Mouse (Mus musculus) left cerebral cortex, postnatal 10 days (tissue): ENCODE results near the gene Bend6. TPM values are rescaled to one million over a fixed set of nuclear protein-coding genes. Genes with fewer than 3 reads are reported as not detected.

Experiments
- DNase-seq, 2 experiments: peaks; one replicate each; pipeline ENCODE4 v3.0.0; 2021 to 2022; ENCODE audit warnings: low spot score in 2 of 2, mixed read lengths in 1 of 2; ENCODE audit errors: extremely low spot score in 1 of 2
- intact Hi-C: fragments of 180-260 bp; cut with DNase I; formaldehyde crosslinking; loops from one replicate; pipeline ENCODE4 v1.15.1; 2025
- total RNA-seq, 2 experiments: library from RNA; stranded (reverse); gene quantifications; 2 replicates each; pipeline ENCODE4 v1.2.3; 2021

Gene Bend6
- total RNA-seq = 100 to 1,000 TPM; 178 to 184 TPM

DNA sequence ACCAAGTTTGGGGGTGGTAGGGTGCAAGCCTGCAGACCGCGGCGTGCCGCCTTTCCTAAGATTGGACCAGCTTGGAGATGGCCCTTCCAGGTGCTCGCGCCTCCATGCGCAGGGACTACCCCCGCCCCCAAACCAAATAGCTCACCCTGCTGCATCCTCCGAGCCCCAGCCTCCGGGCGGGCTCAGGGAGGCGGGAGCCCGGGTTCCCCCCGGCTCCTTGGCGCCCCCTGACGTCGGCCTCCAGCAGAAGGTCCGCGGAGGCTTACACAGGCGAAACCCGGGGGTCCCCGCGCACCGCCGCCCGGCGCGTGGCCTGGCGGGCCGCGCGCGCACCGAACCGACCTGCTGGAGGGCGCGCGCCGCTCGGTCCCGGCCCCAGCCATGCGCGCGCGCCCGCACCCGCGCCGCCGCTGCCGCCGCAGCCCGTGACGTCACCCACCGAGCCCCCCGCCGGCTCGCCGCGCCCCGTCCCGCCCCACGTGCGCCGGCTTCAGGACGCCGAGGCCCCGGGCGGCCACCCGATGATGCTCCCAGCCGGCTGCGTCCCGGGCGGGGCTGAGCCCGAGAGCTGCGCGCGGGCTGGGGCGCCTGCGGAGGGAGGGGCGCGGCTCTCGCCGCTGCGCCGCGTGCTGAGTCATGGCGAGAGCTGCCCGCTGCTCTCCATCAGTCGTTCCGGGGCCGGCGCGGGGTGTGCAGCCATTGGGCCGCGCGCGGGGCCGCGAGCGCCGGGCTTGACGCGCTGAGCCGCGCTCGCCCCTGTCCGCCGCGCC lies at the start of gene Bend6:
Bend6 (minus strand) TSS at position 396 of the 770 bp plus-strand sequence.
- intact Hi-C loops = loop anchor here (5.0 kb wide), 1 partner anchor 55 kb away; no protein-coding TSS in a partner anchor
- DNase-seq = peak; percentile 55 to 87

DNA sequence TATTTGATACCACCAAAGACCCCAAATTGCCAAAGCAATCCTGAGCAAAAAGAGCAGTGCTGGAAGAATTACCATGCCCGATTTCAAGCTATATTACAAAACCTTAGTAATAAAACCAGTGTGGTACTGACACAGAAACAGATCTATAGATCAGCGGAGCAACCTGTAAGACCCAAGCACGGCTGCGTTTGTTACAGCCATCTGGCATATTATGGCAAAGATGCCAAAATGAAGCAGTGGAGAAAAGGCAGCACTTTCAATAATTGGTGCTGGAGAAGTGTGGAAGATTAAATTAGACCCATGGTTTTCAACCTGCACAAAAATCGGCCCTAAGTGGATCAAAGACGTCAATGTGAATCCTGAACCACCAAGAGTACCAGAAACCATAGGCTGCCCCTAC lies 48.0 kb upstream of the Bend6 start:
- no peak for DNase-seq
- intact Hi-C loops = no loop called here

DNA sequence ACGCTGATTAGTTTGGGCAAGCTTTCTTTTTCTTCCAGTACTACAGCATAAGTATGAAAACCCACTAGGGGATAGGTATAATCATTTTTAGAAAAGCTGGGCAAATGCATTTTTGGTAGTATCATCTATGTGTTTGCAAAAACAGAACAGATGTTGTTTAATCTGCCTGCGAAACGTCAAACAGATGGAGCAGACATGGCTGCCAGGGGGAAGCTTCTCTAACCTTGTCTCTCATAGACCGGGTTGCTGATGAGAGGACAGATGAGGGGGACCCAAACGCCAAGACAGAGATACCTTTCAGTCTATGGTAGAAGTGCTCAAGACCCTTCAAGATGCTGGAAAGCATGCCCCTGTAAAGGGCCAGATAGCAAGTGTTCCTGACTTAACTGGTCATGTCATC lies 40.9 kb upstream of the Bend6 start:
- intact Hi-C loops = no loop called here
- no peak for DNase-seq

- intact Hi-C loops = no loop called here
- DNase-seq = no peak
These were observed 40.2 kb upstream of the Bend6 start for GRCm38 (mm10) chr1:33947838-33948237.

GRCm38 (mm10) chr1:33946601-33947395 lies 39.2 kb upstream of the Bend6 start:
- intact Hi-C loops = no loop called here
- DNase-seq = peak; percentile 77 to 80

DNA sequence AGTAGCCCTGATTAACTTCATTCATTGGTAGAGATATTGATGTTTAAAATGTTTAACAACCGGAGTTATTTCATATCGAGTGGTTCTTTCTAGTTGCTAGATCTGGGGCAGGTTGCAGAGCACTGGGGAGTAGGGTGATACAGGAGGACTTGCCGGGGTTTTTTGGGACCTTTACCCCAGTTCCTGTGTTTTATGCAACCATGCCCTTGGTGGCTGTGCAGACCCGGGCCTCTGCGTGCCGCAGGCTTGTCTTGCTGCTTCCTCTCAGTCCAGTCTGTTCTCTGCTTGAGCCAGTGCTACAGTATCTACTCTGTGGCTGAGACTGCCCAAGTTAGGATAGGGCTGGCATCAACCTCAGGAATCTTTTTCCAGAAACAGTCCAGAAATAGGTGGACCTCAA lies 38.1 kb upstream of the Bend6 start:
- DNase-seq = no peak
- intact Hi-C loops = no loop called here

GRCm38 (mm10) chr1:33944977-33945750 lies 37.5 kb upstream of the Bend6 start:
- peak in 1 of 2 experiments; percentile 79 for DNase-seq
- intact Hi-C loops = no loop called here

DNA sequence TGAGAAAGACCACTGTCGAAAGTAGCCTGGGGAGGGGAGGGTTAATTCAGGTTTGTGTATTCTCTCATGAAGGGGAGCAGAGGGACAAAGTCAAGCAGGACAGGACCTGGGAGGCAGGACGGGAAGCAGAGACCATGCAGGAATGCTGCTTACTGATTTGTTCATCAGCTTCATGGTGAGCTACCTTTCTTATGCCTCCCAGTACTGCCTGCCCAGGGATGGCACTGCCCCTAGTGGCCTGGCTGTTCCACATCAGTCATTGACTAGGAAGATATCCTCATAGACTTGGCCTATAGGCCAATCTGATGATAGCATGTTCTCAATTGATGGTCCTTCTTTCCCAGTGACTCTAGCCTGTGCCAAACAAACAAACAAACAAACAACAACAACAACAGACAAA lies 36.3 kb upstream of the Bend6 start:
- intact Hi-C loops = no loop called here
- no peak for DNase-seq

GRCm38 (mm10) chr1:33942638-33943037 lies 35.0 kb upstream of the Bend6 start:
- intact Hi-C loops = no loop called here
- no peak for DNase-seq

- intact Hi-C loops = no loop called here
- DNase-seq = no peak
These were observed 32.8 kb upstream of the Bend6 start for GRCm38 (mm10) chr1:33940364-33940928.

GRCm38 (mm10) chr1:33939828-33940227 lies 32.2 kb upstream of the Bend6 start:
- DNase-seq = no peak
- intact Hi-C loops = no loop called here

GRCm38 (mm10) chr1:33935946-33936345 lies 28.3 kb upstream of the Bend6 start:
- intact Hi-C loops = no loop called here
- DNase-seq = no peak

DNA sequence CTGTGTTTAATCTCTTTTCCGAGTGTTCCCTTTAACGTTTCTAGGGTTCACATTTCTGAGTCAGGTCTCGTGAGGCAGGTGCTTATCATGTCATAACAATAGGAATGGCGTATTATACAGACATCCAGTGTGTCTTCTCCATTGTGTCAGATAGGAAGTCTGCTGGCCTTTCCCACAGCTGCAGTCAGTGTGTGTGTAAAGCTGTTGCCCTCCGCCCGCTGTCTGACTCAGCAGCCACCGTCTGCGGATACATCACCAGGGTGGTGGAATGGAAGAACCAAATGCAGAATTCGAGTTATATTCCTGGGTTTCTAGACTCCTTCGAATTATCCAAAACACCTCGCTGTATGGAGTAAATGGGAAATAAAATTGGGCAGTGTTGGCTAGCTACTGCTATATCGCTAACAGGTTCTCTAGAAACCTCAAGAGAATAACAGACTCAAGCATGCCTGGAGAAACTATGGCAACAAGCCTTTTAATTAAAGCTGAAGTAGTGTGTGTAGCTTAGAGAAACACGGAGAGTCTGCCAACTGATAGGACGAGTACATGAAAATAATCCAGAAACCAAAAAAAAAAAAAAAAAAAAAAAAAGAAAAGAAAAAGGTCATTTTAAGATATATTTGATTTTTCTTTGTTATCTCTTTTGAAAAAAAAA lies 25.4 kb upstream of the Bend6 start:
- intact Hi-C loops = no loop called here
- no peak for DNase-seq

- intact Hi-C loops = no loop called here
- DNase-seq = no peak
These were observed 24.6 kb upstream of the Bend6 start for GRCm38 (mm10) chr1:33932196-33932595.

GRCm38 (mm10) chr1:33931791-33932190 lies 24.2 kb upstream of the Bend6 start:
- no peak for DNase-seq
- intact Hi-C loops = no loop called here

DNA sequence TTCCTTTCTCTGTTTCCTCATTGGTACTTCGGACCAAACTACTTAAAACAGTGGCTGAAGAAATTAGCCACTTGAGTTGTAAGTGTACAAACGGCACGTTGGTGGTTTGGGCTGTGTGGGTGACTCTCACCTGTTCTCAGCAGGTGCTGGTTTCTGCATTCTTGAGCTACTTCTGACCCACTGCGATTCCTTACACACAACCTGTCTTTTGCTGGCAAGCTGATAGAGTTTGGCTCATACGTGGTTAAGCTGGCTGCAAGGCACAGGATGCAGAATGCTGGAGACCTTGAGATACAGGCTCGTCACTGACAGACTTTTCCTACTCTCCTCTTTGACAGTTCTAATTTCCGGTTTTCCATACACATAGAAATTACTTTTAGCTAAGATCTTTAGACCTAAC lies 19.9 kb upstream of the Bend6 start:
- intact Hi-C loops = no loop called here
- no peak for DNase-seq

DNA sequence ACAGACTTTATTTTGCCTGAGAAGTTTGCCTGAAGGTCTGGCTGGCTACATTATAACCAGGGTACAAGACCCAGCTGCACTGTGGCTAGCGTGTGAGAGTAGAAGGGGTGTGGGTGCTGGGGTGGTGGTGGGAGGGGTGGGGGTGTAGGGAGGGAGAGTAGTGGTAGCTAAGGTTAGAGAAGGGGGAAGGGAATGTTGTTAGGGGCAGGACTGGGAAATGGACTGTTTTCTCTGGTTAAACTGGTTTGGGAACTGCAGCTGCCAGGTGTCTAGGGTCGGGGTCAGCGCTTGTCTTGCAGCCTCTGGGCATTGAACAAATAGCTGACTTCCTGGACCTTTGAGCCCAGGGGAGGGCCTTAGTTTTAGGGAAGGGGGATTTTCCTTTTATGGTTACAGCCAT lies 17.7 kb upstream of the Bend6 start:
- DNase-seq = no peak
- intact Hi-C loops = no loop called here

GRCm38 (mm10) chr1:33922975-33923374 lies 15.4 kb upstream of the Bend6 start:
- no peak for DNase-seq
- intact Hi-C loops = no loop called here

- no peak for DNase-seq
- intact Hi-C loops = no loop called here
These were observed 8.9 kb upstream of the Bend6 start for GRCm38 (mm10) chr1:33916554-33916953.
